Mouse (Mus musculus): Measurements from ENCODE around the gene Syce3. TPM values are rescaled to one million over a fixed set of nuclear protein-coding genes. Genes with fewer than 3 reads are reported as not detected.
A peak's percentile ranks its signal among the peaks of the same experiment; 100 is the strongest.

Syce3 gene
- polyA plus RNA-seq, 1 experiment: not detected

DNA sequence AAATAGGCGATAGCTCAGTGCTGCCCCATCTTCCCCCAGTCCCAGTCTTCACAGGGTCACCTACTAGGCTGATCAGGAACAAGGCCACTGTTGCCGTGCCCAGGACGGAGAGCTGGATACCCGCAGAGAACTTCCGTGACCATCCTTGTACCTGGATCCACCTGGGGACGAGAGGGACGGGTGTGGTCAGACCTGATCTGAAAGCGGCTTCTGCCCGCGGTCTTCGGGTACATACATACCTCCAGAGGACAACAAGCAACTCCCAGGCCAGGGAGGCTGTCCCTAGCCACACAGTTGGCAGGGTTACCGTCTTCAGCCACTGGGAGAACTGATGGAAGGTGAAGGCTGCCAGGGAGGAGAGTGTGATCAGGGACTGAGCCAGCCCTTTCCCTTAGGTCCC lies 57.5 kb downstream of the Syce3 start:
- H3K9ac ChIP-seq (ENCODE audit: low read depth, poor library complexity, severe bottlenecking): no peak overlapping the region
- H3K27ac ChIP-seq (ENCODE audit: insufficient read depth, low read length): no peak overlapping the region
- no peaks in the 10 kb centered on the region for H3K9me3 ChIP-seq (replicated peaks; ENCODE audit: control insufficient read depth, insufficient read depth, low read length, poor library complexity, severe bottlenecking)
- TF ChIP-seq CTCF (IDR thresholded peaks at IDR 0.05; ENCODE audit: low read depth, low read length) (no peak), EP300 (IDR thresholded peaks at IDR 0.05; ENCODE audit: insufficient read depth, low read depth, low read length) (no peak), POLR2A (IDR thresholded peaks at IDR 0.05; ENCODE audit: insufficient read depth, low read length) (no peak)
- H3K4me3 ChIP-seq (ENCODE audit: low read depth, low read length): no peak overlapping the region
- no peaks in the 10 kb centered on the region for H3K36me3 ChIP-seq (ENCODE audit: control insufficient read depth, insufficient read depth, low read length, poor library complexity, severe bottlenecking)
- peaks cover 2% of the 10 kb centered on the region for H3K4me1 ChIP-seq (ENCODE audit: control insufficient read depth, insufficient read depth, low read length)
- H3K27me3 ChIP-seq (ENCODE audit: control insufficient read depth, insufficient read depth, low read length, poor library complexity, severe bottlenecking): no peaks in the 10 kb centered on the region

DNA sequence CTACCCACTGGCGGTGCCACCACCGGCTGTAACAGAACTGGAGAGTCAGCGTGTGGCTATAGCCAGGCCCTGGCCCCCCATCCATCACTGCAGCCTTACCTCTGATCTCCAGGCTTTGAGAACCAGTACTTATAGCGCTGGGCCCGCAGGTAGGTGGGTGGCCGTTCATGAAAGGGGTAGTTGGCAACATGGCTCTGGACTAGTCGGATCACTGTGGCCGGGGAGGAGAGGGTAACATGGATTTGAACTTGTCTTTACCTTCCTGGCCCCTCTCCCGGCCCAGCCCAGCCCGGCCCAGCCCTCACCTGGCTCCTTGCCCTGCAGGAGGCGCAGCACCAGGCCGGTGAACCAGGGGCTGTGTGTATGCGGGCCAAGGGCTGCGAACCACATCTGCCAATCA lies 58.2 kb downstream of the Syce3 start:
- H3K4me1 ChIP-seq (ENCODE audit: control insufficient read depth, insufficient read depth, low read length): peaks cover 2% of the 10 kb centered on the region
- no peaks in the 10 kb centered on the region for H3K27me3 ChIP-seq (ENCODE audit: control insufficient read depth, insufficient read depth, low read length, poor library complexity, severe bottlenecking)

DNA sequence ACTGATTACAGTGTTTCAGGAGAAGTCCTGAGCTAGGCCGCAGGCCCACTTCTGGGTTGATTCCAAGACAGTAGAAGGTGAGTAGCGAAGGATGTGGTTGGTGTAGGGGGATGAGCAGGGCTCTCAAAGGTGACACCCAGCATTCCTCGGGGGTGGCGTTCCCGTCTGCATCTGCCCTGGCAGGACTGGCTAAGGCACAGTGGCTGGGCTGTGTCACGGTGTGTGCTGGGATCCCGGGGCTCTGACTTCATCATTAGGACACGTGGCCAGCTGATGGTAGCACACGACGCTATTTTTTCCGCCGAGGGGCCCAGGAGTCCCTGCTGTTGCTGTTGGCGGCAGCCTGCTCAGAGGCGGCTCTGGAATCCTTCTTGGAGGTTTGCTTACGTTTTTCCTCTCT lies 59.0 kb downstream of the Syce3 start:
- no peak for TF ChIP-seq EP300 (IDR thresholded peaks at IDR 0.05; ENCODE audit: insufficient read depth, low read depth, low read length)
- TF ChIP-seq POLR2A (IDR thresholded peaks at IDR 0.05; ENCODE audit: insufficient read depth, low read length): no peak
- TF ChIP-seq CTCF (IDR thresholded peaks at IDR 0.05; ENCODE audit: low read depth, low read length): no peak
- H3K4me3 ChIP-seq (ENCODE audit: low read depth, low read length): peak overlapping the region; percentile 26; the same call in 1 of the 2 replicates
- peak overlapping the region; percentile 64 for H3K9ac ChIP-seq (ENCODE audit: low read depth, poor library complexity, severe bottlenecking)
- H3K27me3 ChIP-seq (ENCODE audit: control insufficient read depth, insufficient read depth, low read length, poor library complexity, severe bottlenecking): no peaks in the 10 kb centered on the region
- H3K36me3 ChIP-seq (ENCODE audit: control insufficient read depth, insufficient read depth, low read length, poor library complexity, severe bottlenecking): no peaks in the 10 kb centered on the region
- no peaks in the 10 kb centered on the region for H3K9me3 ChIP-seq (replicated peaks; ENCODE audit: control insufficient read depth, insufficient read depth, low read length, poor library complexity, severe bottlenecking)
- H3K27ac ChIP-seq (ENCODE audit: insufficient read depth, low read length): no peak overlapping the region
- H3K4me1 ChIP-seq (ENCODE audit: control insufficient read depth, insufficient read depth, low read length): peaks cover 2% of the 10 kb centered on the region

More for the DNA sequence above, 58.2 kb downstream of the Syce3 start:
- TF ChIP-seq EP300 (IDR thresholded peaks at IDR 0.05; ENCODE audit: insufficient read depth, low read depth, low read length): no peak
- no peak for TF ChIP-seq POLR2A (IDR thresholded peaks at IDR 0.05; ENCODE audit: insufficient read depth, low read length)
- no peak for TF ChIP-seq CTCF (IDR thresholded peaks at IDR 0.05; ENCODE audit: low read depth, low read length)
- Histone ChIP-seq H3K4me3 (ENCODE audit: low read depth, low read length) (peak overlapping the region; percentile 24; the same call in 1 of the 2 replicates), H3K9ac (ENCODE audit: low read depth, poor library complexity, severe bottlenecking) (peak overlapping the region; percentile 64), H3K9me3 (replicated peaks; ENCODE audit: control insufficient read depth, insufficient read depth, low read length, poor library complexity, severe bottlenecking) (no peaks in the 10 kb centered on the region), H3K36me3 (ENCODE audit: control insufficient read depth, insufficient read depth, low read length, poor library complexity, severe bottlenecking) (no peaks in the 10 kb centered on the region), H3K27ac (ENCODE audit: insufficient read depth, low read length) (no peak overlapping the region)

DNA sequence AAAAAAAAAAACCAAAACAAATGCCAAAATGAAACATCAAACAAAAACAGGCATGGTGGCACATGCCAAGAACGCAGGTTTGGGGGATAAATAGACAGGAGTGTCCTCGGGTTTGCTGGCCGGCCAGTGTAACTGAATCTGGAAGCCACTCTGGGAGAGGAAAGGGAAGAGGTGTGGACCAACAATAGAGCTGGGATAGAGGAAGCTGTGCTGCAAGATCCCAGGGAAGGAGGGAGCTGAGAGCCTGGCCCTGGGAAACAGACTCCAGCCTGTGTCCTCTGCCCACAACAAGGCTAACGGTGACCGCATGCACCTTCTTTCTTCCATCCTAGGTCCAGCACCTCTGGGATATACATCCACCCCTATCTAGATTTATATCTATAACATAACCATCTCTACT lies 59.9 kb downstream of the Syce3 start:
- Histone ChIP-seq H3K9ac (ENCODE audit: low read depth, poor library complexity, severe bottlenecking) (no peak overlapping the region), H3K4me3 (ENCODE audit: low read depth, low read length) (no peak overlapping the region)

DNA sequence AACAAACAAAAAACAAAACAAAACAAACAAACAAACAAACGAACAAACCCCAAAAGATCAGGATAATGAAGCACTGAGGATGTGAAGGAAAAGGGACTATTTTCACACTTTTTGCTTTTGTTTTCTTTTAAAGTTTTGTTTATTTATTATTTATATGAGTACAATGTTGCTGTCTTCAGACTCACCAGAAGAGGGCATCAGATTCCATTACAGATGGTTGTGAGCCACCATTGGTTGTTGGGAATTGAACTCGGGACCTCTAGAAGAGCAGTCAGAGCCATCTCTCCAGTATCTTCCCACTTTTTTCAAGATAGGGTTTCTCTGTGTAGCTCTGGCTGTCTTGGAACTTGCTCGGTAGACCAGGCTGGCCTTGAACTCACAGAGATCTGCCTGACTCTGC lies 67.0 kb downstream of the Syce3 start:
- Histone ChIP-seq H3K27ac (ENCODE audit: insufficient read depth, low read length) (no peak overlapping the region), H3K9me3 (replicated peaks; ENCODE audit: control insufficient read depth, insufficient read depth, low read length, poor library complexity, severe bottlenecking) (no peaks in the 10 kb centered on the region), H3K9ac (ENCODE audit: low read depth, poor library complexity, severe bottlenecking) (no peak overlapping the region), H3K4me1 (ENCODE audit: control insufficient read depth, insufficient read depth, low read length) (no peaks in the 10 kb centered on the region), H3K4me3 (ENCODE audit: low read depth, low read length) (no peak overlapping the region), H3K27me3 (ENCODE audit: control insufficient read depth, insufficient read depth, low read length, poor library complexity, severe bottlenecking) (no peaks in the 10 kb centered on the region), H3K36me3 (ENCODE audit: control insufficient read depth, insufficient read depth, low read length, poor library complexity, severe bottlenecking) (no peaks in the 10 kb centered on the region)
- no peak for TF ChIP-seq EP300 (IDR thresholded peaks at IDR 0.05; ENCODE audit: insufficient read depth, low read depth, low read length)
- TF ChIP-seq CTCF (IDR thresholded peaks at IDR 0.05; ENCODE audit: low read depth, low read length): peak; percentile 7

More for the DNA sequence above, 59.9 kb downstream of the Syce3 start:
- Histone ChIP-seq H3K4me1 (ENCODE audit: control insufficient read depth, insufficient read depth, low read length) (peaks cover 2% of the 10 kb centered on the region), H3K27me3 (ENCODE audit: control insufficient read depth, insufficient read depth, low read length, poor library complexity, severe bottlenecking) (no peaks in the 10 kb centered on the region), H3K36me3 (ENCODE audit: control insufficient read depth, insufficient read depth, low read length, poor library complexity, severe bottlenecking) (no peaks in the 10 kb centered on the region), H3K27ac (ENCODE audit: insufficient read depth, low read length) (no peak overlapping the region), H3K9me3 (replicated peaks; ENCODE audit: control insufficient read depth, insufficient read depth, low read length, poor library complexity, severe bottlenecking) (no peaks in the 10 kb centered on the region)
- TF ChIP-seq POLR2A (IDR thresholded peaks at IDR 0.05; ENCODE audit: insufficient read depth, low read length) (no peak), EP300 (IDR thresholded peaks at IDR 0.05; ENCODE audit: insufficient read depth, low read depth, low read length) (no peak), CTCF (IDR thresholded peaks at IDR 0.05; ENCODE audit: low read depth, low read length) (no peak)

DNA sequence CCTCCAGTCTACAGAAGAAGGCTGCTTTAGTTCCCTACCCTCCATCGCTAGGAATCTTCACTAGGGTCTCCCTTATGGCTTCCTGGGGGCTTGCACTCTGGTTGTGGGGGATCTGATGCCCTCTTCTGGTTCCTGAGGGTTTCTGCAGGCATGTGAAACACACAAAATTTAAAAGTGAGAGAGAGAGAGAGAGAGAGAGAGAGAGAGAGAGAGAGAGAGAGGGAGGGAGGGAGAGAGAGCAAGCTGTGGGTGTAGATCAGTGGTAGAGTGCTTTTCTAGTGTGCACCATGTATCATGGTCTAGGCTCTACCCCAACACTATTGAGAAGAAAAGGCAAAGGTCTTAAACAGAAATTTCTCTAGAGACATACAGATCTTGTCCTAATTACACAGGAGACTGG lies 68.6 kb downstream of the Syce3 start:
- H3K27me3 ChIP-seq (ENCODE audit: control insufficient read depth, insufficient read depth, low read length, poor library complexity, severe bottlenecking): no peaks in the 10 kb centered on the region
- H3K4me1 ChIP-seq (ENCODE audit: control insufficient read depth, insufficient read depth, low read length): no peaks in the 10 kb centered on the region
- no peaks in the 10 kb centered on the region for H3K36me3 ChIP-seq (ENCODE audit: control insufficient read depth, insufficient read depth, low read length, poor library complexity, severe bottlenecking)
- TF ChIP-seq CTCF (IDR thresholded peaks at IDR 0.05; ENCODE audit: low read depth, low read length): peak; percentile 37
- TF ChIP-seq EP300 (IDR thresholded peaks at IDR 0.05; ENCODE audit: insufficient read depth, low read depth, low read length): no peak
- H3K9me3 ChIP-seq (replicated peaks; ENCODE audit: control insufficient read depth, insufficient read depth, low read length, poor library complexity, severe bottlenecking): no peaks in the 10 kb centered on the region
- H3K9ac ChIP-seq (ENCODE audit: low read depth, poor library complexity, severe bottlenecking): no peak overlapping the region
- no peak overlapping the region for H3K4me3 ChIP-seq (ENCODE audit: low read depth, low read length)
- no peak overlapping the region for H3K27ac ChIP-seq (ENCODE audit: insufficient read depth, low read length)

Other genes starting within 250 kb of the Syce3 start
- 86.1 and 96.7 TPM in 2 replicates for gene Plxnb2, start 229.7 kb downstream of the Syce3 start, polyA plus RNA-seq (2011; ENCODE audit: insufficient read depth, insufficient read length, low read depth, missing spikeins)
- gene Dennd6b, start 214.0 kb downstream of the Syce3 start, polyA plus RNA-seq (2011; ENCODE audit: insufficient read depth, insufficient read length, low read depth, missing spikeins): 9.1 and 10.0 TPM in 2 replicates
- gene Ppp6r2, start 198.9 kb downstream of the Syce3 start, polyA plus RNA-seq (2011; ENCODE audit: insufficient read depth, insufficient read length, low read depth, missing spikeins): 13.3 and 14.3 TPM in 2 replicates
- 51.5 and 66.1 TPM in 2 replicates for gene Sbf1, start 95.2 kb downstream of the Syce3 start, polyA plus RNA-seq (2011; ENCODE audit: insufficient read depth, insufficient read length, low read depth, missing spikeins)
- gene Adm2, start 87.8 kb downstream of the Syce3 start, polyA plus RNA-seq (2011; ENCODE audit: insufficient read depth, insufficient read length, low read depth, missing spikeins): 1.1 TPM in 1 of 2 replicates, not detected in the other
- not detected in 2 replicates for gene Miox, start 76.1 kb downstream of the Syce3 start, polyA plus RNA-seq (2011; ENCODE audit: insufficient read depth, insufficient read length, low read depth, missing spikeins)
- gene Lmf2, start 54.8 kb downstream of the Syce3 start, polyA plus RNA-seq (2011; ENCODE audit: insufficient read depth, insufficient read length, low read depth, missing spikeins): 41.4 and 42.1 TPM in 2 replicates
- gene Ncaph2, start 54.8 kb downstream of the Syce3 start, polyA plus RNA-seq (2011; ENCODE audit: insufficient read depth, insufficient read length, low read depth, missing spikeins): 164 and 173 TPM in 2 replicates
- gene Sco2, start 36.7 kb downstream of the Syce3 start, polyA plus RNA-seq (2011; ENCODE audit: insufficient read depth, insufficient read length, low read depth, missing spikeins): 11.0 and 12.0 TPM in 2 replicates
- gene Tymp, start 33.5 kb downstream of the Syce3 start, polyA plus RNA-seq (2011; ENCODE audit: insufficient read depth, insufficient read length, low read depth, missing spikeins): not detected in 2 replicates
- gene Odf3b, start 31.2 kb downstream of the Syce3 start, polyA plus RNA-seq (2011; ENCODE audit: insufficient read depth, insufficient read length, low read depth, missing spikeins): 1.4 and 2.6 TPM in 2 replicates
- not detected in 2 replicates for gene Klhdc7b, start 25.6 kb downstream of the Syce3 start, polyA plus RNA-seq (2011; ENCODE audit: insufficient read depth, insufficient read length, low read depth, missing spikeins)
- 4.9 and 6.1 TPM in 2 replicates for gene Cpt1b, start 15.4 kb upstream of the Syce3 start, polyA plus RNA-seq (2011; ENCODE audit: insufficient read depth, insufficient read length, low read depth, missing spikeins)
- 2.1 and 3.2 TPM in 2 replicates for gene C730034F03Rik, start 19.1 kb upstream of the Syce3 start, polyA plus RNA-seq (2011; ENCODE audit: insufficient read depth, insufficient read length, low read depth, missing spikeins)
- not detected in 2 replicates for gene Gm44502, start 19.2 kb upstream of the Syce3 start, polyA plus RNA-seq (2011; ENCODE audit: insufficient read depth, insufficient read length, low read depth, missing spikeins)
- 41.3 and 45.7 TPM in 2 replicates for gene Chkb, start 19.4 kb upstream of the Syce3 start, polyA plus RNA-seq (2011; ENCODE audit: insufficient read depth, insufficient read length, low read depth, missing spikeins)
- 4.2 and 4.9 TPM in 2 replicates for gene Mapk8ip2, start 43.4 kb upstream of the Syce3 start, polyA plus RNA-seq (2011; ENCODE audit: insufficient read depth, insufficient read length, low read depth, missing spikeins)
- 17.9 and 24.9 TPM in 2 replicates for gene Arsa, start 66.9 kb upstream of the Syce3 start, polyA plus RNA-seq (2011; ENCODE audit: insufficient read depth, insufficient read length, low read depth, missing spikeins)
- 4.4 and 5.6 TPM in 2 replicates for gene Shank3, start 89.1 kb upstream of the Syce3 start, polyA plus RNA-seq (2011; ENCODE audit: insufficient read depth, insufficient read length, low read depth, missing spikeins)
- gene Acr, start 157.8 kb upstream of the Syce3 start, polyA plus RNA-seq (2011; ENCODE audit: insufficient read depth, insufficient read length, low read depth, missing spikeins): not detected in 2 replicates
- 9.7 and 12.6 TPM in 2 replicates for gene Rabl2, start 181.4 kb upstream of the Syce3 start, polyA plus RNA-seq (2011; ENCODE audit: insufficient read depth, insufficient read length, low read depth, missing spikeins)

Data from ES-Bruce4 (cell line).